Mouse (Mus musculus) lung, postnatal 0 days (tissue): ENCODE data around the gene Mgll. TPM values are rescaled to one million over a fixed set of nuclear protein-coding genes. Genes with fewer than 3 reads are reported as not detected.

Experiments
- ATAC-seq: fragments of 200-750 bp; cut with Nextera tagmentation; 2 replicates; pipeline ENCODE4 v1.8.0; 2017; ENCODE audit warnings: moderate library complexity
- DNase-seq: peaks from one replicate; pipeline ENCODE4 v3.0.0-alpha.2; 2016; ENCODE audit warnings: low spot score
- H3K27ac ChIP-seq: fragments of 300-500 bp; sonication (generic); 2 replicates; pipeline ENCODE4 v1.5.1; 2014; ENCODE audit warnings: antibody characterized with exemption, mild to moderate bottlenecking, low read length, mixed read lengths
- H3K27me3 ChIP-seq: fragments of 300-500 bp; sonication (generic); replicated peaks from 2 replicates; pipeline ENCODE4 v1.6.1; 2014; ENCODE audit warnings: low read length, mixed read lengths; ENCODE audit not compliant: insufficient read depth
- H3K36me3 ChIP-seq: fragments of 300-500 bp; sonication (generic); 2 replicates; pipeline ENCODE4 v1.6.1; 2014; ENCODE audit warnings: low read length, mixed read lengths; ENCODE audit not compliant: insufficient read depth
- H3K4me1 ChIP-seq: fragments of 300-500 bp; sonication (generic); 2 replicates; pipeline ENCODE4 v1.6.1; 2014; ENCODE audit warnings: antibody characterized with exemption, low read depth, low read length, mixed read lengths; ENCODE audit not compliant: insufficient read depth
- H3K4me2 ChIP-seq: fragments of 300-500 bp; sonication (generic); replicated peaks from 2 replicates; pipeline ENCODE4 v1.6.1; 2014; ENCODE audit warnings: low read depth, mild to moderate bottlenecking, low read length, moderate library complexity, mixed read lengths
- H3K4me3 ChIP-seq: fragments of 300-500 bp; sonication (generic); 2 replicates; pipeline ENCODE4 v1.5.1; 2014; ENCODE audit warnings: low read depth, low read length
- H3K9ac ChIP-seq: fragments of 300-500 bp; sonication (generic); replicated peaks from 2 replicates; pipeline ENCODE4 v1.6.1; 2014; ENCODE audit warnings: low read depth, mild to moderate bottlenecking
- H3K9me3 ChIP-seq: fragments of 300-500 bp; sonication (generic); 2 replicates; pipeline ENCODE4 v1.6.1; 2016; ENCODE audit warnings: low read length, mixed read lengths
- CTCF ChIP-seq: IDR thresholded peaks from 2 replicates; pipeline ENCODE4 v1.5.1; 2016; ENCODE audit warnings: antibody characterized with exemption, mild to moderate bottlenecking
- EP300 ChIP-seq: IDR thresholded peaks from 2 replicates; pipeline ENCODE4 v1.6.1; 2016; ENCODE audit warnings: antibody characterized with exemption, mild to moderate bottlenecking, control low read depth
- whole genome bisulfite sequencing: fragments of 180-500 bp; shearing (Covaris S2); extraction: QIAGEN DNeasy Blood & Tissue Kit; methylation state at CpG from one replicate; pipeline ENCODE4 v1.1.7; 2014; 5-methylcytosine and 5-hydroxymethylcytosine counted together
- polyA plus RNA-seq: library from polyadenylated mRNA; unstranded; fragments of >200 nt; fragmentation: Nextera tagmentation; extraction: Ambion mirVana; gene quantifications from 2 replicates; pipeline ENCODE4 v1.2.1, GENCODE M21; 2015

The Mgll gene
- polyA plus RNA-seq, 1 experiment from 2014 or later = 123 TPM

GRCm38 (mm10) chr6:88728515-88728914, 4.3 kb downstream of the Mgll start:
- TF ChIP-seq CTCF = no peak
- no peak for TF ChIP-seq EP300
- ATAC-seq (no peak), DNase-seq (no peak)
- Histone ChIP-seq H3K27me3 (no peaks in the 10 kb centered on the region), H3K4me2 (no peak overlapping the region), H3K4me1 (peaks cover 14% of the 10 kb centered on the region; the same call in 1 of the 2 replicates), H3K27ac (no peak overlapping the region), H3K4me3 (no peak overlapping the region), H3K36me3 (no peaks in the 10 kb centered on the region), H3K9ac (no peak overlapping the region), H3K9me3 (no peaks in the 10 kb centered on the region)
- 90% methylated on average over 5 of the region's 5 CpGs for WGBS

- WGBS = 60% methylated on average over 11 of the region's 11 CpGs
- Histone ChIP-seq H3K27ac (no peak overlapping the region), H3K9ac (no peak overlapping the region), H3K36me3 (no peaks in the 10 kb centered on the region), H3K9me3 (no peaks in the 10 kb centered on the region), H3K27me3 (no peaks in the 10 kb centered on the region), H3K4me1 (peaks cover 11% of the 10 kb centered on the region; the same call in 1 of the 2 replicates), H3K4me2 (no peak overlapping the region), H3K4me3 (no peak overlapping the region)
- no peak for DNase-seq
- ATAC-seq = peak; percentile 30
- TF ChIP-seq EP300 = no peak
Observed at GRCm38 (mm10) chr6:88731211-88731751, 7.1 kb downstream of the Mgll start.

GRCm38 (mm10) chr6:88731991-88732390, 7.8 kb downstream of the Mgll start:
- Histone ChIP-seq H3K4me2 (no peak overlapping the region), H3K9ac (no peak overlapping the region), H3K4me1 (peaks cover 8% of the 10 kb centered on the region; the same call in 1 of the 2 replicates), H3K4me3 (no peak overlapping the region), H3K27me3 (no peaks in the 10 kb centered on the region), H3K27ac (no peak overlapping the region), H3K9me3 (no peaks in the 10 kb centered on the region), H3K36me3 (no peaks in the 10 kb centered on the region)
- no peak for ATAC-seq
- WGBS = 68% methylated on average over 3 of the region's 3 CpGs
- TF ChIP-seq EP300 (no peak), CTCF (no peak)
- no peak for DNase-seq

GRCm38 (mm10) chr6:88732643-88733613, 8.7 kb downstream of the Mgll start:
- TF ChIP-seq EP300 (no peak), CTCF (no peak)
- no peak overlapping the region for H3K27ac ChIP-seq

GRCm38 (mm10) chr6:88736337-88736736, 12.1 kb downstream of the Mgll start:
- H3K4me2 ChIP-seq = no peak overlapping the region
- H3K9me3 ChIP-seq = no peaks in the 10 kb centered on the region
- 70% methylated on average over 8 of the region's 8 CpGs for WGBS
- ATAC-seq = no peak
- no peak overlapping the region for H3K4me3 ChIP-seq
- DNase-seq = no peak
- no peak overlapping the region for H3K9ac ChIP-seq
- H3K4me1 ChIP-seq = peaks cover 8% of the 10 kb centered on the region; the same call in 1 of the 2 replicates
- TF ChIP-seq CTCF (no peak), EP300 (no peak)
- H3K36me3 ChIP-seq = no peaks in the 10 kb centered on the region
- no peak overlapping the region for H3K27ac ChIP-seq
- H3K27me3 ChIP-seq = no peaks in the 10 kb centered on the region

More at GRCm38 (mm10) chr6:88732643-88733613, 8.7 kb downstream of the Mgll start:
- no peaks in the 10 kb centered on the region for H3K36me3 ChIP-seq
- ATAC-seq (peak; percentile 13; the same call in 1 of the 2 replicates), DNase-seq (no peak)
- H3K9me3 ChIP-seq = no peaks in the 10 kb centered on the region
- no peaks in the 10 kb centered on the region for H3K27me3 ChIP-seq
- no peak overlapping the region for H3K4me3 ChIP-seq
- H3K4me1 ChIP-seq = peaks cover 8% of the 10 kb centered on the region; the same call in 1 of the 2 replicates
- H3K4me2 ChIP-seq = no peak overlapping the region
- H3K9ac ChIP-seq = no peak overlapping the region
- WGBS = 53% methylated on average over 17 of the region's 17 CpGs

GRCm38 (mm10) chr6:88736741-88737508, 12.7 kb downstream of the Mgll start:
- ATAC-seq (peak; percentile 72), DNase-seq (peak; percentile 28)
- TF ChIP-seq EP300 = no peak
- TF ChIP-seq CTCF = no peak
- 0 out of 2 replicates have a peak overlapping the region, but pooled peaks have one; percentile 12 for H3K27ac ChIP-seq
- H3K4me1 ChIP-seq = peaks cover 6% of the 10 kb centered on the region; the same call in 1 of the 2 replicates
- H3K4me3 ChIP-seq = no peak overlapping the region
- no peaks in the 10 kb centered on the region for H3K27me3 ChIP-seq
- H3K36me3 ChIP-seq = no peaks in the 10 kb centered on the region
- H3K4me2 ChIP-seq = no peak overlapping the region
- H3K9ac ChIP-seq = no peak overlapping the region
- H3K9me3 ChIP-seq = no peaks in the 10 kb centered on the region
- WGBS = 57% methylated on average over 16 of the region's 16 CpGs
